Mouse (Mus musculus): ENCODE measurements at regions not wholly inside any gene's neighbourhood (a gene's known extent, or its start where the extent isn't known, plus 50 kb on each side); places are given as distances from the start of the nearest gene placed in this dataset.
A peak's percentile ranks its signal among the peaks of the same experiment; 100 is the strongest.

DNA sequence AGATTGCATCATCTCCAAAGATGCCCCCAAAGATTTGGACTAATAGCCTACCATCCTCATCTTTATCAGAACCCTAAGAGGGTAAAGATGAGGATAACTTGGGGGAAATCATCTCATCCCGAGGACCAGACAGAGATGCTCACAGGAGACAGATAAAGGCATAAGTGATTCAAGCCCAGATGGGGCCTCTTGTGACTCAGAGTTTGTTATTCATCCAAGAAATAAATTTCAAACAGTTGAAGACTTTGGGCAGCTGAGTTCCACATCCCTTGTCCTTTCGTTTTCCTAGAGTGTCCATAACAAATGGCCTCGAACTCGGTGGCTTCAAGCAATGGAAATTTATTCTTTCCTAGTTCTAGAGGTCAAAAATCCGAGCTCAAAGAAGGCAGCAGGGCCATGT, 485.1 kb upstream of the Gm10131 start:
- DNase-seq (ENCODE audit: low spot score in 2 of 2) = peak in 1 of 2 experiments; percentile 68
- intact Hi-C loops (cut with DNase I) = no loop called here

- intact Hi-C loops (cut with DNase I) = no loop called here
Observed at GRCm38 (mm10) chr8:34590976-34591749, 479.6 kb upstream of the Gm10131 start.

GRCm38 (mm10) chr8:34578043-34578442, 466.5 kb upstream of the Gm10131 start:
- no peak for DNase-seq (ENCODE audit: low spot score in 2 of 2)
- intact Hi-C loops (cut with DNase I) = no loop called here

More at GRCm38 (mm10) chr8:34590976-34591749, 479.6 kb upstream of the Gm10131 start:
- peak in 1 of 2 experiments; percentile 43 for DNase-seq (ENCODE audit: low spot score in 2 of 2)

- no peak for DNase-seq (ENCODE audit: low spot score in 2 of 2)
- intact Hi-C loops (cut with DNase I) = no loop called here
Observed at GRCm38 (mm10) chr8:34574009-34574408, 462.5 kb upstream of the Gm10131 start.

- intact Hi-C loops (cut with DNase I) = no loop called here
- DNase-seq (ENCODE audit: low spot score in 2 of 2) = no peak
Observed at GRCm38 (mm10) chr8:34573007-34573881, 461.7 kb upstream of the Gm10131 start.

- DNase-seq (ENCODE audit: low spot score in 2 of 2) = no peak
- intact Hi-C loops (cut with DNase I) = no loop called here
Observed at GRCm38 (mm10) chr8:34571736-34572135, 460.2 kb upstream of the Gm10131 start.

DNA sequence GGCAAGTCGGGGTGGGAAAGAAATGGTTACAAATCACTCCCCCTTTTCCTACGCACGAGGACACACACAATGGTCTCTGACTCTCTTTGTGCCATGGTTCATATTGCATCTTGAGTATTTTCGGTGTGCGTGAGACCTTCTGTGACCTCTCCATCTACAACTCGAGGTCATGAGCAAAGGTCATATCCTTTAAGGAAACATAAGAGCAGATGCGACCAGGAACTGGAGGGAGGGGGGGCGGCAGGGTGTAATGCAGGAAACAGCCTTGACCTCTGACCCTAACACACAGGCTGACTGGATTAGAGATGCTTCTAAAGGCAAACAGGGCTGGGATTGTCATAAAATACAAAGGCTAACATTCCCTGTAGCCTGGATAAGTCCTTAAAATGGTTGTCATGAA, 450.7 kb upstream of the Gm10131 start:
- intact Hi-C loops (cut with DNase I) = no loop called here
- no peak for DNase-seq (ENCODE audit: low spot score in 2 of 2)

- DNase-seq (ENCODE audit: low spot score in 2 of 2) = no peak
- intact Hi-C loops (cut with DNase I) = no loop called here
Observed at GRCm38 (mm10) chr8:34549786-34550185, 438.2 kb upstream of the Gm10131 start.

- intact Hi-C loops (cut with DNase I) = no loop called here
- no peak for DNase-seq (ENCODE audit: low spot score in 2 of 2)
Observed at GRCm38 (mm10) chr8:34546815-34547214, 435.3 kb upstream of the Gm10131 start.

DNA sequence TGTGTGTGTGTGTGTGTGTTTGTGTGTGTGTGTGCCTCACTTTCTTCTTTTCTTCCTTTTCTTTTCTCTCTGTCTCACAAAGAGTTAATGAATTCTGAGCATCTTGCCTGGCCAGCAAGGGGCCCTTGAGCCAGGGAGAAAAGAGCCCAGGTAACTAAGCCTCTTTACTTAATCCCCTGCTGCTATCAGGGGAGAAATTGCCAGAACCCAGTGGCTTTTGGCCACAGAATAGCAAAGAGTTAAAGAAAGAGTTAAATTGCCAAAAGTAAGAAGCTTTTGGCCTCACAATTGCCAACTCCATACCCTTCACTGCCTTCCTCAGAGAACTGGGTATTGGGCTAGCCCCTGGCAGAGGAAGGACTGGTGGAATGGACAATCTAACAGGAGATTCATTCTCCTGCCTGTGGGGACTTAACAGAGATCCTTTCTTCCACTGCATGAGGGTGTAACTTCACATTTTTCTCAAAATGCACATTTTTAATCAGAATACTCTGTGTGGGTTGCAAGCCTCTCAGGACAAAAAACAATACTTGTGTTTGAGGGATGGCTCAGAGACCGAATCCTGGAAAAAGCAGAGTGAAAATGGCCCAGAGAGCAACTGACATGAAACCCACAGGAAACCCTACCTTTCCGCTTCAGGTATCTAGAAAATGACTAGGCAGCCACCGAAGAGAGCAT, 431.0 kb upstream of the Gm10131 start:
- intact Hi-C loops (cut with DNase I) = no loop called here
- DNase-seq (ENCODE audit: low spot score in 2 of 2) = no peak

DNA sequence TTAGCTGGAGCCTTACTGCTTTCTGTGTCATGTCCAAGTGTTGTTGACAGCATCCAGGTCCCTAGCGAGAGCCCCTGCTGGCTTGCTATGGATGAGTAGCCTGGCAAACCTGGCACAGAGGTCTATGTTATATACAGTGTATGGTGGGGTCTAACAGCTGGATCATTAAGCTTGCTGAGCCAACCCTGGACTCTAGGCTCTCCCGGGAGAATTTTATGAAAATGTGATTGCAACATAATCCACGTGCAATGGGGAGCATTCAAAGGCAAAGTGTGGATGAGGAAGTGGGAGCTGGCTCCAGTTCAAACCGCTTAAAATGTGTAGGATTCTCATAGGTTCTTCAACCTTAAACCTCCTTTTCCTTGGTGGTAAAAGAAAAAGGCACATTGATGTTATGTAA, 427.7 kb upstream of the Gm10131 start:
- intact Hi-C loops (cut with DNase I) = no loop called here
- DNase-seq (ENCODE audit: low spot score in 2 of 2) = no peak

DNA sequence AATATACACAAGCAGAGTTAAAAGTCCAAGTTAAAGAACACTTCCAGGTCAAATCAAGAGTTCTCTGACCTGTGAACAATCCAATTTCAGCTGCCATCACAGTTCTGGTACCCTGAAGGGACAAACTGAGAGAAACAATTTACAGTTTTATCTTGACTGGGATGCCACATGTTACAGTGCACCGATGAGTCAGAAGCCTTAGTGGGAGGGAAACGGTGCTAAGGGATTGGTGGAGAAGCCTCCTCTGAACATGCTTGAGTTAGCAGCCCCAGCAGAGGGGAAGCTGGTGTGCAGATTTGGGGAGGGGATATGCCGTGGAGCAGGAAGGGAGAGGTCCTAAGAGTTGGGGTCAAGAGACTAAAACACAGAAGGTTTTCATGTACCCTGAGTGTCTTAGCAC, 423.9 kb upstream of the Gm10131 start:
- peak in 1 of 2 experiments; percentile 45 for DNase-seq (ENCODE audit: low spot score in 2 of 2)

GRCm38 (mm10) chr8:34533421-34533820, 421.9 kb upstream of the Gm10131 start:
- intact Hi-C loops (cut with DNase I) = no loop called here
- DNase-seq (ENCODE audit: low spot score in 2 of 2) = no peak

More for the DNA sequence above, 423.9 kb upstream of the Gm10131 start:
- intact Hi-C loops (cut with DNase I) = no loop called here

DNA sequence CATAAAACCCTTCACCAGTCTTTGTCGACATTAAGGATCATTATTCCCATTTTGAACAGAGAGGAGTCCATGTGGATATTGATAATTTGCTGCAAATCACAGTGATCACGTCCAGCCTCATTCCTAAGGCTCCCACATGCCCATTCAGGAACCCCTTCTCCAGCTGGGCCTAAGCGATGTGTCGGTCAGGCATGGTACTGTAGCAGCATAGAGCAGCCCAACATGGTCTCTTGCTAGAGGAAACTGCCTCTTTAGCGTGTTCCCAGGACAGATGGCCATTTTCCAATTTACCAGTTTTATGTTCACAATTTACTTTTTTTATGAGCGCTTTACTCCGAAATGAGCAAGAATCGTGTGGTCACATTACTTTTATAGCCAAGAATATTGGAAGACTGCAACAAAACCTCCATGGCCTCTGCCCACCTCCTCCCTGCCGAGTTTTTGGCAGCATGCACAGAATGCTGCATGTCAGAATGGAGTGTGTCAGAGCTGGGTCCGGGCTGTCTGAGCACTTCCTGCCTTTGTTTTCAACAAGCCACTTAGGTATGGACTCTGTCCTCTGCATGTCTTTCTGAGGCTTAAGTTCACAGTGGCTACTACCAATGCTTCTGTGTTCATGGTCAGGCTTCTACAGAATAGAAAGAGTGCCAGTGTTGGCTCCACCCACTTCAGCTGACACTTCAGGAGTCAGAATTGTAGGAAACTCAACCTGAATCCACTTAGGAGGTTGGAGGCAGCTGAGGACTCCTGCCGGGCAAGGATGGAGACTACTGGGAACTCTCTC, 419.6 kb upstream of the Gm10131 start:
- DNase-seq (ENCODE audit: low spot score in 2 of 2) = no peak
- intact Hi-C loops (cut with DNase I) = no loop called here

GRCm38 (mm10) chr8:34530046-34530445, 418.5 kb upstream of the Gm10131 start:
- no peak for DNase-seq (ENCODE audit: low spot score in 2 of 2)
- intact Hi-C loops (cut with DNase I) = no loop called here

GRCm38 (mm10) chr8:34529452-34529851, 417.9 kb upstream of the Gm10131 start:
- intact Hi-C loops (cut with DNase I) = no loop called here
- peak; percentile 24 to 68 for DNase-seq (ENCODE audit: low spot score in 2 of 2)

DNA sequence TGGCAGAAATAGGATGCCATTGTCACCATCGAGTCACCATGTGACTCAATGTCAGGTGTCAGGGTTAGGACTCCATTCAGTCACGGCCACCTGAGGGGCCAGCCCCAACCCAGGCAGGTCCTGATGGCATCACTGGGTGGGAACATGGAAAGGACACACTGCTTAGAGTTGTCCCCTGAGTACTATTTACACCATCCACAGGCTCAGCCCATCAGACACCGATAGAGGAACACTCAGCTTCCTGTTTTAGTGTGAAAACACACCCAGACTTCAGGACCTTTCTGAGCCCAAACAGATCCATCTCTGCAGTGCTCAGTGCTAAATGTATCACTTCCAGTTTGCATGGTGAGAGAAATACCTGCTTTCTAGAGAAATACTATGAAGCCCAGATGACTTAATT, 416.7 kb upstream of the Gm10131 start:
- DNase-seq (ENCODE audit: low spot score in 2 of 2) = no peak
- intact Hi-C loops (cut with DNase I) = no loop called here

DNA sequence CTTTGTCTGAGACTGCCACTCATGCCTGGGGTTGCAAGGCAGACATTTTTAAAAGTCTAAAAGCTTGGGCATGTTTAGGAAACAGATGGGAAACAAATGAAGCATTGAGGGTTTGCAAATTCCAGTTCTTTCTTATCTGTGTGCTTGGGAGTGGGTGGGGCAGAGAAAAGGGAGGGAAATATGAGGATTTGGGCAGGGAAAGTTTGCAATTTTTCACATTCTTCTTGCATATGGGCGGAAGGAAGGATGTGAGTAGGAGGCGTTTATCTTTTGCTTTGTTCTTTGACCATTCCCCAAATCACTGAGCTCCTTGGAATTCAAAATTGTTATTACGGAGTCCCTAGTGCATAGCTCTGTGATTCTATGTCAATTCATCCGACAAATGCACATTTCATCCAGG, 413.7 kb upstream of the Gm10131 start:
- intact Hi-C loops (cut with DNase I) = no loop called here
- DNase-seq (ENCODE audit: low spot score in 2 of 2) = no peak

GRCm38 (mm10) chr8:34523849-34524248, 412.3 kb upstream of the Gm10131 start:
- intact Hi-C loops (cut with DNase I) = no loop called here
- DNase-seq (ENCODE audit: low spot score in 2 of 2) = peak in 1 of 2 experiments; percentile 26
